Mouse (Mus musculus) T-helper 2 cell (primary cell): ENCODE results near the gene S100a1.

Experiments
- in situ Hi-C: fragments of 300-600 bp; cut with MboI, MseI; formaldehyde crosslinking; loops from one replicate; pipeline ENCODE4 v1.15.1; 2025; ENCODE audit warnings: high pct_unique_total_duplicates

The S100a1 gene

GRCm38 (mm10) chr3:90466311-90466766 is 47.9 kb downstream of the S100a1 start:
- in situ Hi-C loops: loop anchor here (10.0 kb wide), 1 partner anchor 52 kb away; no protein-coding TSS in a partner anchor

DNA sequence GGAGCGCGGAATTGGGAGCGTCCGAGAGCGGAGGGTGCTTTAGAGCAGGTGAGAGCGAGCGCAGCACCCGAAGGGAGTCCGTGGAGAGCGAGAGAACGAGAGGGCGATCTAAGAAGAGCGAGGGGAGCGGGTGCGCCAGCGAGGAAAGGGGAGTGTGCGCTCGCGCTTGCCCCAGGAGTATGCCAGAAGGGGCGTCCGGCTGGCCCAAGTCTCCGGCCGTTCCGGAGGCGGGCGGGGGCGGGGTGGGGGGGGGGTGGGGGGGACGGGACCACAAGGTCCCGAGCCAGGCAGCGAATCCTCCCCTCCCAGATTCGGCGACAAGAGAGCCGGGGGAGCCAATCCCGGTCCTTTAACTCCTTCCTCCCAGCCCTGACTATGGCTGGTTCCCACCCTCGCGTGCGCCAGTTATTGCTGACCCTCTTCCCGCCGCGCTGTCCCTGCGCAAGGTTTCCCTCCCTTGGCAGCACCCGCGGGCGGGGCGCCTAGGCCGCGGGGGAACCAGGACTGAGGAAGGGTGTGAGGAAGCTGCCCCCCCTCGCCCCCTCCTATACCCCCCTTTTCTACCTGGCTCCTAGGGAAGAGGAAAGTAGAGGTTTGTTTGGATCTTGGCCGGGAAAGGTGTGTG is 48.4 kb downstream of the S100a1 start, which contains the start of gene Npr1:
Npr1 (minus strand) TSS at position 181 of the 625 bp plus-strand sequence.
- in situ Hi-C loops: loop anchor here (10.0 kb wide), 1 partner anchor 51 kb away; no protein-coding TSS in a partner anchor

DNA sequence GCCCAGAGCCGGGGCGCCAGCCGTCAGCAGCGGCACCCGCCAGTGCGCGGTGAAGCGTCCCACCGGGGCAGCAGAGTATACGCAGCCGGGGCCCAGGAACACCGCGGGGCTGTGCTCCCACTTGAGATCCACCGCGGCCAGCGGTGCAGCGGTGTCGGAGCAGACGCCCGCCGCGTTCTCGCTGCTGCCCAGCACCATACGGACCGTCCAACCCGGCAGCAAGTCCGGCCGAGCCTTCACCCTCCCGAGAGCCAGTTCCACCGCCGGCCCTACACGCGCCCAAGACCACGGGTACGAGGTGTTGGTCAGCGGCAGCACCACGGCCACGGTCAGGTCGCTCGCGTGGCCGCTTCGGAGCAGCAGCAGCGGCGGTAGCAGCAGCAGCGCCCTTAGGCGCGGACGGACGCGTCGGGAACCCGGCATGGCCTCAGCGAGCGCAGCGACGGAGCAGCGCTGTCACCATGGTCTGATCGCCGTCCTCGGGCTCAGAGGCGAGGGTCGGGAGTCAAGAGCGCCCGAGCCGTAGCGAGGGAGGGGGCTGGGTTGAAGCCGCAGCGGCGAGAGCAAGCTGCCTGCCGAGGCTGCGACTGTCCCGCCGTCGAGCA is 49.0 kb downstream of the S100a1 start:
- in situ Hi-C loops: loop anchor here (10.0 kb wide), 1 partner anchor 50 kb away; no protein-coding TSS in a partner anchor

DNA sequence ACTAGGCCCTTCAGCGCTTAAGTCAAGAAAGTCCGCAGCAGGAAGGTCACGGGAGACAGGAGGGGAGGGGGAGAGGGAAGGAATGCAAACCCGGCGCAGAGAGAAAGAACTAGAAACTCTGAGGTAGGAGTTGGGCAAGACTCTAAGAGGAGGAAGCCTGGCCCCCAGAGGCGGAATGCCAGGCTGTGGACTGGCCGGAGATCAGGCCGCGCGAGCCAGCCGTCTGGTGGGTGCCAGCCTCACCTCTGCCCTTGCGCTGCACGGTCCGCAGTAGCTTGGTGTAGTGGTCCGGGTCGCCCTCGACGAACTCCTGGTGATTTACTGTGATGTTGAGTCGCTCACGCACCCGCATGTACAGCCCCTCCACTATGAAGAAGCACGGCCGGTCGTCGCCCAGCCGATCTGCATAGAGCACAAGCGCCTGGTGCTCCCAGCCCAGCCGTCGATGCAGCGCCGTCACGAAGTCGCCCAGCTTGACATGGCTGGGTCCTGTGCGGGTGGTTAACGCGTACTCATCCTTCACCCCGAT is 49.6 kb downstream of the S100a1 start:
- in situ Hi-C loops: loop anchor here (10.0 kb wide), 1 partner anchor 50 kb away; no protein-coding TSS in a partner anchor

- in situ Hi-C loops: loop anchor here (10.0 kb wide), 1 partner anchor 48 kb away; no protein-coding TSS in a partner anchor
These were observed 51.6 kb downstream of the S100a1 start for GRCm38 (mm10) chr3:90462579-90462978.

- in situ Hi-C loops: loop anchor here (10.0 kb wide), 1 partner anchor 47 kb away; no protein-coding TSS in a partner anchor
These were observed 52.3 kb downstream of the S100a1 start for GRCm38 (mm10) chr3:90461935-90462334.
